Mouse (Mus musculus) forebrain, embryonic 12.5 days (tissue): ENCODE measurements at regions not wholly inside any gene's neighbourhood (a gene's known extent, or its start where the extent isn't known, plus 50 kb on each side); places are given as distances from the start of the nearest gene placed in this dataset.

Source experiments
- ATAC-seq: fragments of 200-750 bp; cut with Nextera tagmentation; 2 replicates; pipeline ENCODE4 v1.8.0; 2017; ENCODE audit warnings: moderate TSS enrichment; ENCODE audit not compliant: low FRiP score
- H3K27ac ChIP-seq: fragments of 300-500 bp; sonication (generic); 2 replicates; pipeline ENCODE4 v1.5.1; 2016; ENCODE audit warnings: mild to moderate bottlenecking
- H3K27me3 ChIP-seq: fragments of 300-500 bp; sonication (generic); 2 replicates; pipeline ENCODE4 v1.6.1; 2016; ENCODE audit warnings: mild to moderate bottlenecking
- H3K36me3 ChIP-seq: fragments of 300-500 bp; sonication (generic); replicated peaks from 2 replicates; pipeline ENCODE4 v1.6.1; 2016; ENCODE audit warnings: mild to moderate bottlenecking
- H3K4me1 ChIP-seq: fragments of 300-500 bp; sonication (generic); 2 replicates; pipeline ENCODE4 v1.6.1; 2016
- H3K4me2 ChIP-seq: fragments of 300-500 bp; sonication (generic); 2 replicates; pipeline ENCODE4 v1.6.1; 2016; ENCODE audit warnings: mild to moderate bottlenecking, moderate library complexity
- H3K4me3 ChIP-seq: fragments of 300-500 bp; sonication (generic); replicated peaks from 2 replicates; pipeline ENCODE4 v1.5.1; 2016; ENCODE audit warnings: mild to moderate bottlenecking
- H3K9ac ChIP-seq: fragments of 300-500 bp; sonication (generic); 2 replicates; pipeline ENCODE4 v1.6.1; 2016; ENCODE audit warnings: mild to moderate bottlenecking
- H3K9me3 ChIP-seq: fragments of 300-500 bp; sonication (generic); 2 replicates; pipeline ENCODE4 v1.6.1; 2016
- WGBS: fragments of 180-500 bp; shearing (Covaris S2); methylation state at CpG from one replicate; pipeline ENCODE4 v1.1.7; 2016; 5-methylcytosine and 5-hydroxymethylcytosine counted together

DNA sequence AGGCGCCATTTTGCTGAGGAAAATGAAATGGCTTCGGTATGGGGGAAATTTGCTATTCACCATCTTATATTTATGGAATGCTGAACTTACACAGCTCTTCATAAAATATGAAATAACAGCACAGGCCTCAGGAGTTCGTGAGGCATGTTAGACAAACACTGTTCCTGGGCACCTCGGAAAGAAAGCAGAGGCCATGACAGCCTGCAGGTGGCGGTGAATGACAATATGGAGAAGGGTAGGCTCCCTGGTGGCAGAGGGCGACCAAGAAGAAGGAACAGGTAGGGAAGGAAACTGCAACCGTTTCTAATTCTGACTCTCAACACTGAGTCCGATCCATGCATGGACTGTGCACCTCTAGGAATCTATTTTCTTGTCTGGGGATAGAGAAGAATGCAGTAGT is 553.6 kb upstream of the Tmpo start:
- Histone ChIP-seq H3K9ac (no peak overlapping the region), H3K9me3 (no peaks in the 10 kb centered on the region), H3K36me3 (no peaks in the 10 kb centered on the region), H3K4me2 (no peak overlapping the region), H3K27ac (no peak overlapping the region), H3K27me3 (no peaks in the 10 kb centered on the region), H3K4me1 (no peaks in the 10 kb centered on the region), H3K4me3 (no peak overlapping the region)
- ATAC-seq, result no peak
- 85% methylated on average over 8 of the region's 8 CpGs for WGBS

DNA sequence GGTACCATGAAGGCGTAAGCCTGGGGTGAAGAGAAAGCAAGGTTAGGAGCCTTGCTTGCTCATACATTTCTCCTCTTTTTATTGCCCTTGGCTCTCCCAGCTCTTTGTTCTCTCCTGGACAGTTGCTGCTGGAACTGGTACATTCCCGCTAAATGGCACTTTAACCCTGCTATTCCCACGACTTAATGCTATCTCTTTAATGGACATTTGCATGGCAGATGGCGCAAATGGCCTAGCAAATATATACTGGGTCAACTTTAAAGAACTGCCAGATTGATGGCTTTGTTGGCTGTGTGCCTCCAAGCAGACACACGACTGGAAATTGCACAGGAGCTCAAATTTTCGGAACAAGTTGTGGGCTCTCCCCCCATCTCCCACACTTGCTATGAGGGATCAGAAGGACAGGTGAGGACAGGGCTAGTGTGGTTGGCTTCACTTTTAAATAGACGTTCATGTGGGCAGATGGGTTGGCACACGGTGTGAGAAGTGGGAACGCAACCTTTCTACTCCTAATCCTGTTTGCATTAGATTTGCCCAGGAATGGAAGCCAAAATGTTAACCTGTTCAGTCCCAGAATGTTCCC is 551.0 kb upstream of the Tmpo start:
- Histone ChIP-seq H3K4me1 (no peaks in the 10 kb centered on the region), H3K27me3 (no peaks in the 10 kb centered on the region), H3K9me3 (no peaks in the 10 kb centered on the region), H3K4me2 (no peak overlapping the region), H3K9ac (no peak overlapping the region), H3K27ac (no peak overlapping the region), H3K36me3 (no peaks in the 10 kb centered on the region), H3K4me3 (no peak overlapping the region)
- WGBS, result 75% methylated on average over 9 of the region's 9 CpGs
- no peak for ATAC-seq

- Histone ChIP-seq H3K27me3 (no peaks in the 10 kb centered on the region), H3K4me3 (no peak overlapping the region), H3K4me2 (no peak overlapping the region), H3K9me3 (no peaks in the 10 kb centered on the region), H3K27ac (no peak overlapping the region), H3K36me3 (no peaks in the 10 kb centered on the region), H3K4me1 (no peaks in the 10 kb centered on the region), H3K9ac (no peak overlapping the region)
- ATAC-seq, result no peak
- 68% methylated on average over 6 of the region's 6 CpGs for WGBS
Measured at GRCm38 (mm10) chr10:91730062-91730461, 548.9 kb upstream of the Tmpo start.

DNA sequence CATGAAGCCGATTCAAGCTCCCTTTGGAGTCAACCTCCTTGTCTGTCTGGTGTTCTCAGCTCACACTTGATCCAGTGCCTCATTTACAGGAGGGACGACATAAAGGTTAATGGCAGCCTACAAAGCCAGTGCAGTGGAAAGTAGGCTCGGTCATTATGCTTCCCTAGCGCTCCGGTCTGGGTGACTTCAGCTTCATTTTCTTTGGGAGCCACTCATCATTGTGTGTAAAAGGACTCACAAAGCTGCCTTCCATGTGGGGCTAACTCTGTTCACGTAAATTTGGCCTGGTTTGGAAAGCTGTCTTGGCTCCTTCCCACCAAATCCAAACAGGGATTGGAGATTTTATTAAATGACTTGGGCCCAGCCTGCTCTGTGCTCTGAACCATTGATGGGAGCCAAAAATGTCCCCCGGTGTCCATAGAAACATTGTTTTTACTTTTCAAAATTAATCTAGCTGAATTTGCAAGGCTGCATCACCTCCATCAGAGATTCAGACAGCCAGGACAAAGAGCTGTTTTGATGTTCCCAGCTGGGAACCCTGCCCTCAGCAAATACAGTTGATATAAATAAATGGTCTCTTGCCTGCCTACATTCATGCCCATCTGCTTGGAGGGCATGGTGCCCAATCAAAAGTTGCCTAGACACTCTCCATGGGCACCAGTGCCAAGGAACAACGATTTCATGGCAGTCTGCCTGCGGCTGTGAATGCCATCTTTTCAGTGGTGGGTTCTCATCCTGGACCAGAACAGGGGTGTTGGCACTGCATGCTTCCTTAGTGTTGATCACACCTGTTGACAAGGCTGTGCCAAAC is 538.7 kb upstream of the Tmpo start:
- 74% methylated on average over 9 of the region's 9 CpGs for WGBS

GRCm38 (mm10) chr10:91716604-91717003 is 535.5 kb upstream of the Tmpo start:
- Histone ChIP-seq H3K4me2 (no peak overlapping the region), H3K27me3 (no peaks in the 10 kb centered on the region), H3K9me3 (no peaks in the 10 kb centered on the region), H3K27ac (no peak overlapping the region), H3K36me3 (no peaks in the 10 kb centered on the region), H3K9ac (no peak overlapping the region), H3K4me3 (no peak overlapping the region), H3K4me1 (no peaks in the 10 kb centered on the region)
- 85% methylated on average over 7 of the region's 7 CpGs for WGBS
- ATAC-seq, result no peak

More for the DNA sequence above, 538.7 kb upstream of the Tmpo start:
- H3K36me3 ChIP-seq, result no peaks in the 10 kb centered on the region
- H3K27me3 ChIP-seq, result no peaks in the 10 kb centered on the region
- no peaks in the 10 kb centered on the region for H3K9me3 ChIP-seq
- ATAC-seq, result no peak
- H3K9ac ChIP-seq, result no peak overlapping the region
- H3K27ac ChIP-seq, result no peak overlapping the region
- no peak overlapping the region for H3K4me3 ChIP-seq
- H3K4me2 ChIP-seq, result no peak overlapping the region
- peaks cover 5% of the 10 kb centered on the region; the same call in 1 of the 2 replicates for H3K4me1 ChIP-seq

GRCm38 (mm10) chr10:91714648-91715047 is 533.5 kb upstream of the Tmpo start:
- Histone ChIP-seq H3K36me3 (no peaks in the 10 kb centered on the region), H3K4me3 (no peak overlapping the region), H3K4me2 (no peak overlapping the region), H3K27me3 (no peaks in the 10 kb centered on the region), H3K9me3 (no peaks in the 10 kb centered on the region), H3K4me1 (no peaks in the 10 kb centered on the region), H3K27ac (no peak overlapping the region), H3K9ac (no peak overlapping the region)
- ATAC-seq, result no peak
- WGBS, result 97% methylated on average over 3 of the region's 3 CpGs

DNA sequence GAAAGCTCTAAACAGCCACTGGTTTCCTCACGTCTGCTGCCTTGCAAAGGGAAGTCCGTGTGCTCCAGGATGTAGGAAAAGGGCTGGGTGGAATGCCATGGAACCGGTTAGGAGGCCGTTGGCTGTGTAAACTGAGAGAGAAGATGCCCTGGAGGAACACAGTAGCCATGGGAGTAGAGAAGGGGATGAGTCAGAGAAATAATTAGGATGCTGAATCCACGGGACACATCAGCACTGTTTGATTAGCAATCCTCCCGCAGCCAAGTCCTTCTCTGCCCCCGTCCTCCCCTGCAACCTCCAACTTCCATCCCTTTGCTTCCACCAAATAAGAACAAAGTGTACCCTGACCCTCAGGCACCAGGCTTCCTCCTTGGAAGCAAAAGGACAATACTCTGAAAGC is 532.4 kb upstream of the Tmpo start:
- no peak for ATAC-seq
- Histone ChIP-seq H3K4me3 (no peak overlapping the region), H3K4me2 (no peak overlapping the region), H3K36me3 (no peaks in the 10 kb centered on the region), H3K27ac (no peak overlapping the region), H3K9ac (no peak overlapping the region), H3K27me3 (no peaks in the 10 kb centered on the region), H3K9me3 (no peaks in the 10 kb centered on the region), H3K4me1 (no peaks in the 10 kb centered on the region)
- WGBS, result 50% methylated on average over 7 of the region's 7 CpGs

GRCm38 (mm10) chr10:91706816-91707215 is 525.7 kb upstream of the Tmpo start:
- no peak for ATAC-seq
- H3K27me3 ChIP-seq, result no peaks in the 10 kb centered on the region
- no peak overlapping the region for H3K4me2 ChIP-seq
- H3K4me3 ChIP-seq, result no peak overlapping the region
- H3K36me3 ChIP-seq, result no peaks in the 10 kb centered on the region
- H3K4me1 ChIP-seq, result no peaks in the 10 kb centered on the region
- WGBS, result 90% methylated on average over 3 of the region's 3 CpGs
- no peak overlapping the region for H3K27ac ChIP-seq
- H3K9me3 ChIP-seq, result no peaks in the 10 kb centered on the region
- no peak overlapping the region for H3K9ac ChIP-seq

DNA sequence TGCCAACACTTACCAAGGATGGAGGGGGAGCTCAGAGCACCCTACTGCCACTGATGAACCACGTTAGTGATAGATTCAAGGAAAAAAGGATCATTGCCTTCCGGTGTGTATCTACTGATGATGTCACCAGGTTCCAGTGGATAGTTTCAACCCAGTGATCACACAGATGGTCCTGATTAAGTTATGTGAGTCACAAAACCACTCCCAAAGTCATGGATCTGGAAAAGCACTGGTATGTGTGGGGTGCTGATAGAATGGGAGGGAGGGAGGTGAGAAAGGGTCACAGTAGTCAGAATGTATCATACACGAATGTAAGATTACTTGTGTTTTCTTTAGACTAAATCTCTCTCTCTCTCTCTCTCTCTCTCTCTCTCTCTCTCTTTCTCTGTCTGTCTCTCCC is 523.6 kb upstream of the Tmpo start:
- Histone ChIP-seq H3K4me3 (no peak overlapping the region), H3K9me3 (no peaks in the 10 kb centered on the region), H3K4me1 (no peaks in the 10 kb centered on the region), H3K4me2 (no peak overlapping the region), H3K27ac (no peak overlapping the region), H3K9ac (no peak overlapping the region), H3K36me3 (no peaks in the 10 kb centered on the region), H3K27me3 (no peaks in the 10 kb centered on the region)
- ATAC-seq, result no peak
- 81% methylated on average over 3 of the region's 3 CpGs for WGBS

DNA sequence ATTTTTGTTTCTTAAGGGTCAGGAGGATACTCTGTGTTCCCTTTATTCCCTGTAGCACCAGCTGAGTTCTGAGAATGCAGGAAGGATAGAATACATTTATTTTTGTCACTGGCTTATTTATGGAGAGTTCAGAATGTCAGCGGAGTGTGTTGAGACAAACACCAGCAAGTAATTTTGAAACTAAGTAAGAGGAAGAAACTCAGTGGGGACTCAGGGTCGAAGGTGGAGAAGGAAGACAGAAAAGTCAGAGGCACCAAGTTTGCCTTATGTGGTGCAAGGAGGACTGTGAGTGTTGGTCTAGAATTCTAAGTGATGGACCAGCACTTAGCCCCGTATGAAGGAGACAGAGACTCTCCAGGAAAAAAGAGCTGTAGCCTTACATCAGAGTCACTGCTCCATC is 520.7 kb upstream of the Tmpo start:
- H3K36me3 ChIP-seq, result no peaks in the 10 kb centered on the region
- WGBS, result 82% methylated on average over 3 of the region's 3 CpGs
- no peak for ATAC-seq
- no peaks in the 10 kb centered on the region for H3K9me3 ChIP-seq
- H3K4me3 ChIP-seq, result no peak overlapping the region
- H3K4me1 ChIP-seq, result no peaks in the 10 kb centered on the region; the same call in 1 of the 2 replicates
- H3K27me3 ChIP-seq, result no peaks in the 10 kb centered on the region
- no peak overlapping the region for H3K9ac ChIP-seq
- H3K4me2 ChIP-seq, result no peak overlapping the region
- no peak overlapping the region for H3K27ac ChIP-seq

GRCm38 (mm10) chr10:91686082-91686618 is 505.0 kb upstream of the Tmpo start:
- WGBS, result 49% methylated on average over 8 of the region's 8 CpGs
- no peak overlapping the region for H3K4me3 ChIP-seq
- peak overlapping the region; percentile 70; the same call in 1 of the 2 replicates for H3K27ac ChIP-seq
- H3K9ac ChIP-seq, result 0 out of 2 replicates have a peak overlapping the region, but pooled peaks have one; percentile 22
- no peaks in the 10 kb centered on the region for H3K27me3 ChIP-seq
- H3K4me1 ChIP-seq, result peaks cover 14% of the 10 kb centered on the region
- no peak for ATAC-seq
- no peak overlapping the region for H3K4me2 ChIP-seq
- no peaks in the 10 kb centered on the region for H3K36me3 ChIP-seq
- no peaks in the 10 kb centered on the region for H3K9me3 ChIP-seq

DNA sequence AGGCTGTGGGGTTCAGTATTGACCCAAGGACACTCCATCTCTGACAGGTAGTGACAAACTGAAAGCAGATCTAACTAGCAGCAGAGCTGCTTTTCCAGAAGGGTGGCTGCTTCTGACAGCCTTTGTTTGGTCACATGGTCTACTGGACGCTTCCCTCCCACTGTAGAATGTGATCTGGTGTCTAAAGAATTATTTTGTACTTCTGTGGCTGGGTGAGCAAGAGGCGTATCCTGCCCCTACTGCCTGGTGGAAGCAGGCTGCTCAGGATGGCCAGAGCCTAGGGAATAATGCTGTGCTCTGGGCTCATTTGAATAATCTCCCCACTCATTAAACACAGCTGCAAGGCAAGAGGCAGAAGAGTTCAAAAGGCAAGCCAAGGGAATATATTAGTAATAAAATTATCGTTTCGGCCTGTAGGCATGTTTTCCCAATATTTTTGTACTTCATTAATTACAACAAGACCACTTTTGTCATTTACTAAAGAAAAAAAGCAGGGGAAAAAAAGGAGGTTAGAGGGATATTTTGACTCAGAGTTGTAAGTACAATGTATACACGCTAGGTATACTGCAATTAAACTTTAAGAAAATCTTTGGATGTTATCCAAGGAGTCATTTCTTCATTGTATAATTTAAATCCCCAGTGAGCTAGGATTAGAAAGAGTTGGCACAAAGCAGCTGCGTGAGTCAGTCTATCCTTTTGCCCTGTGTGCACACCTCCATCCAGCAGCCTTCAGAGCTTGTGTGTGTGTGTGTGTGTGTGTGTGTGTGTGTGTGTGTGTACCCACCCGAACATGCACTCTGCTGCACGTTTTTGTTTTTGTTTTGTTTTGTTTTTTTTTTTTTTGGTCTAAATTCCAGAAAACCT is 504.3 kb upstream of the Tmpo start:
- 30% methylated on average over 8 of the region's 8 CpGs for WGBS
- no peaks in the 10 kb centered on the region for H3K9me3 ChIP-seq
- no peak overlapping the region for H3K4me3 ChIP-seq
- peak overlapping the region; percentile 3; the same call in 1 of the 2 replicates for H3K4me2 ChIP-seq
- no peaks in the 10 kb centered on the region for H3K36me3 ChIP-seq
- peak overlapping the region; percentile 70 for H3K27ac ChIP-seq
- H3K4me1 ChIP-seq, result peaks cover 14% of the 10 kb centered on the region
- peak; percentile 89 for ATAC-seq
- no peaks in the 10 kb centered on the region for H3K27me3 ChIP-seq
- no peak overlapping the region for H3K9ac ChIP-seq
